Mouse (Mus musculus): ENCODE data around the gene Aamp. TPM values are rescaled to one million over a fixed set of nuclear protein-coding genes. Genes with fewer than 3 reads are reported as not detected.
A peak's percentile ranks its signal among the peaks of the same experiment; 100 is the strongest.
"Not testable (repeated sequence)": the region's sequence is repeated elsewhere in the genome, so short reads cannot be mapped to it uniquely, and the experiment has no call there.

Gene Aamp
- polyA plus RNA-seq (2016; fragmentation: Nextera tagmentation; extraction: Ambion mirVana) = 119 and 120 TPM in 2 replicates

DNA sequence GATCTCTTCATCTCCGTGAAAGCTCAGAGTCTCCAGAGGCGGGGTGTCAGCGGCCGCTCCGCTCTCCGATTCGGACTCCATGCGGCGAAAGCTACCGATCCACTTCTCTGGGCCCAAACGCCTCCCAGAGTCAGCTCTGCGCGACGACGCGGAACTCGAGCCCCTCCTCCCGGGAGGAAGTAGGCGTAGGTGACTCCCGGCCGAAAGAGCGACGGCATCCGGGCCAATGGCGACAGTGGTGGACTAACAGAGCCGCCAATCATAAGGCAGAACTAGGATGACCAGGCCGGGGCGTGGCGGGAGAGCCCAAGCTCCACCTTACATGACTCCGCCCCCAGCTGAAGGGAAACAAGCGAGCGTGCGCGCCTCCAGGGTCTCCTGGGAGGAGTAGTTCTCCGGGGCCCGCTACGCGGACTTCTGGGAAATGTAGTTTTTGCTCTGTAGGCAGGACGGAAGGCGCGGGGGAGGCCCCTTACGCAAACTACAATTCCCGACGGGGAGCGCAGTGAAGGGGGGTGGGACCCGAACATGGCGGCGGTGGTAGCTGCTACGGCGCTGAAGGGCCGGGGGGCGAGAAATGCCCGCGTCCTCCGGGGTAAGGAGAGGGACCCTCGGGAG is at the start of gene Aamp, which contains the start of gene Pnkd:
Gene Aamp (minus strand): TSS at position 196 of the 618 bp plus-strand sequence.
Gene Pnkd (plus strand): TSS at position 388 of the 618 bp plus-strand sequence.
- peak; percentile 94 for ATAC-seq
- WGBS (ENCODE audit: insufficient replicate concordance) = under 1% methylated on average over 56 of the region's 56 CpGs
- Histone ChIP-seq H3K4me2 (peak within 1 kb of the TSS; percentile 95), H3K27me3 (replicated peaks) (no peaks in the 10 kb centered on the region), H3K36me3 (peaks cover 57% of the 10 kb centered on the region), H3K9ac (peak within 1 kb of the TSS; percentile 78), H3K27ac (peak within 1 kb of the TSS; percentile 80), H3K9me3 (replicated peaks) (no peaks in the 10 kb centered on the region), H3K4me1 (peaks cover 60% of the 10 kb centered on the region), H3K4me3 (peak within 1 kb of the TSS; percentile 70)

GRCm38 (mm10) chr1:74332930-74333329 is 48.4 kb upstream of the Aamp start:
- Histone ChIP-seq H3K4me3 (peak overlapping the region; percentile 60), H3K36me3 (no peaks in the 10 kb centered on the region), H3K4me2 (peak overlapping the region; percentile 93), H3K9ac (peak overlapping the region; percentile 68), H3K27ac (no peak overlapping the region), H3K9me3 (replicated peaks) (0 out of 2 replicates have a peak, but pooled peaks cover 3% of the 10 kb centered on the region), H3K27me3 (replicated peaks) (peaks cover 13% of the 10 kb centered on the region), H3K4me1 (peaks cover 39% of the 10 kb centered on the region)
- WGBS (ENCODE audit: insufficient replicate concordance) = 12% methylated on average over 9 of the region's 9 CpGs
- ATAC-seq = no peak

DNA sequence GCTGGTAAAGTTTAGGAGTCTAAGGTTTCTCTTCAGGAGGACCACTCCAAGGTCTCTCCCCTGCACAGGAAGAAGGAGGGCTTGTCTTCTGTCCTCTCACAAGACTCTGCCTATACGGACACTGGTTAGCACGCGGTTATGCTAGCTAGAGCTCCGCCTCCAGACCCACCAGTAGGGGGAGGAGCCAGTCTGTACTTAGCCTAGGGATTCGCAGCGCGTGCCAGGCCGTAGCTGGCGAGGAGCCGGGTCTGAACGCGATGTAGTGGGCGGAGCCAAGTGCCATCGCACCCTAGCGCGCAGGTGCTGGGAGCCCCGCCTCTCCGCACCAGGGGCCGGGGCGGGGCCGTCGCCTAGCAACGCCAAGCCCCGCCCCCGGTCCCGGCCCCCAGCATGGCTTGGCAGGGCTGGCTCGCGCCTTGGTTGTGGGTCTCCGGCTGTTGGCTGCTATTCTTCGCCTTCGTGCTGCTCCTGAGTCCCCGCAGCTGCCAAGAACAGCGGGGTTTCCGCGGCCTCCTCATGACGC is 47.8 kb upstream of the Aamp start:
- Histone ChIP-seq H3K4me3 (peak overlapping the region; percentile 60), H3K27ac (peak overlapping the region; percentile 58; the same call in 1 of the 2 replicates), H3K4me1 (peaks cover 39% of the 10 kb centered on the region), H3K9me3 (replicated peaks) (0 out of 2 replicates have a peak, but pooled peaks cover 3% of the 10 kb centered on the region), H3K36me3 (no peaks in the 10 kb centered on the region), H3K9ac (peak overlapping the region; percentile 68), H3K4me2 (peak overlapping the region; percentile 93), H3K27me3 (replicated peaks) (peaks cover 13% of the 10 kb centered on the region)
- under 1% methylated on average over 36 of the region's 36 CpGs for WGBS (ENCODE audit: insufficient replicate concordance)
- ATAC-seq = peak; percentile 95

DNA sequence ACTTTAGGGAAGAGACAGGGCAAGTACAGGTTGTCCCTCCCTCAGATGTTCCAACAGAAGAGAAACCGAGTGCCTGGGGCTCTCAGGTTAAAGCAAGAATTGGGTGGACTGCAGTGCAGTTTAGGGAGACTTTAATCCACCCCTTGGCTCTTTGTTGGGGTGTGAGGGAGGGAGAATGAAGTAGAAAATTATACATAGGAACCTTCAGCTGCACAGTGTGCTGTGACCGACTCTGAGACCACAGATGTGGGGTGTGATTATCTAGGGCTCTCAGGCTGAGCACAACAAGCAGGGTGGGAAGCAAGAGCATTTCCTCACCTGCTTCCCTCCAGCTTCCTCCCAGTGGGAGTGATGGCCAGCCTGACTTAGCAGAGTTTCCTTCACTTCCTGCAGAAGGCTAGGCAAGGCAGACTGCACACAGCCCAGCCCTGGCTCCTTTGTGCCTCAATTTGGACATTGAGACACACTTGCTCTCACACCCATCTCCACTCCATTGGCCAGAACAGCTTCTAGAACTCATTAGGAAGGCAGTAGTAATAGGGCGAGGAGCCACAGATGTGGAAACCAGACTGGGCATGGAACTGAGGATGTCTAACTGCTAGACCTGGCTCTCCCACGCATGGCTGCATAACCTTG is 46.6 kb upstream of the Aamp start:
- peak overlapping the region; percentile 93; the same call in 1 of the 2 replicates for H3K4me2 ChIP-seq
- peaks cover 13% of the 10 kb centered on the region for H3K27me3 ChIP-seq (replicated peaks)
- no peak overlapping the region for H3K9ac ChIP-seq
- 0 out of 2 replicates have a peak, but pooled peaks cover 3% of the 10 kb centered on the region for H3K9me3 ChIP-seq (replicated peaks)
- ATAC-seq = no peak
- H3K4me1 ChIP-seq = peaks cover 39% of the 10 kb centered on the region
- H3K36me3 ChIP-seq = no peaks in the 10 kb centered on the region
- WGBS (ENCODE audit: insufficient replicate concordance) = 22% methylated on average over 4 of the region's 4 CpGs
- peak overlapping the region; percentile 58 for H3K27ac ChIP-seq
- no peak overlapping the region for H3K4me3 ChIP-seq

GRCm38 (mm10) chr1:74329899-74330431 is 45.4 kb upstream of the Aamp start:
- ATAC-seq = no peak
- no peak overlapping the region for H3K4me2 ChIP-seq
- no peak overlapping the region for H3K9ac ChIP-seq
- 0 out of 2 replicates have a peak, but pooled peaks cover 3% of the 10 kb centered on the region for H3K9me3 ChIP-seq (replicated peaks)
- no peak overlapping the region for H3K4me3 ChIP-seq
- H3K27me3 ChIP-seq (replicated peaks) = peaks cover 13% of the 10 kb centered on the region
- H3K36me3 ChIP-seq = no peaks in the 10 kb centered on the region
- H3K4me1 ChIP-seq = peaks cover 39% of the 10 kb centered on the region
- WGBS (ENCODE audit: insufficient replicate concordance) = 79% methylated on average over 7 of the region's 7 CpGs
- H3K27ac ChIP-seq = no peak overlapping the region

GRCm38 (mm10) chr1:74326916-74327315 is 42.4 kb upstream of the Aamp start:
- not testable (repeated sequence) for H3K27ac ChIP-seq; H3K4me2 ChIP-seq; H3K4me3 ChIP-seq; H3K27me3 ChIP-seq (replicated peaks); H3K9ac ChIP-seq; H3K36me3 ChIP-seq; ATAC-seq; H3K9me3 ChIP-seq (replicated peaks)
- WGBS (ENCODE audit: insufficient replicate concordance) = 45% methylated on average over 2 of the region's 2 CpGs
- peaks cover 23% of the 10 kb centered on the region for H3K4me1 ChIP-seq

DNA sequence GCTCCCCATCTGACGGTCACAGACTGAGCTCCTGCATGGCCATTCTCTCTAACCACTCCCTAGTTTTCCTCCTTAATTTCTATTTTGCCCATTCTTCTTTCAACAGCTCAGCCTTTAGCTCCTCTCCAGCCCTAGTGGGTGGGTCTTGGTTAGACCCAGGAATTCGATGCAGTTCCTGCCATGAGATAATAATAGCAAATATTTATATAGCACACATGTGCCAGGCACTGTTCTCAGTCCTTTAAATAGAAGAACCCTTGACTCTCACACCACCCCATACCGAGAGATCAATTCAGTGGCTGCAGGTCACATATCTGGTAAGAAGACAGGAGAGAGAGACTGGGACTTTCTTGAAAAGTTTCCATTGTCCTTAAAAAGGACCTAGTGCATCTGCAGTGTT is 36.9 kb upstream of the Aamp start:
- WGBS (ENCODE audit: insufficient replicate concordance) = 62% methylated on average over 3 of the region's 3 CpGs
- Histone ChIP-seq H3K4me3 (no peak overlapping the region), H3K9ac (no peak overlapping the region), H3K27me3 (replicated peaks) (no peaks in the 10 kb centered on the region), H3K27ac (no peak overlapping the region), H3K9me3 (replicated peaks) (no peaks in the 10 kb centered on the region), H3K4me1 (no peaks in the 10 kb centered on the region), H3K4me2 (no peak overlapping the region), H3K36me3 (no peaks in the 10 kb centered on the region)
- no peak for ATAC-seq

DNA sequence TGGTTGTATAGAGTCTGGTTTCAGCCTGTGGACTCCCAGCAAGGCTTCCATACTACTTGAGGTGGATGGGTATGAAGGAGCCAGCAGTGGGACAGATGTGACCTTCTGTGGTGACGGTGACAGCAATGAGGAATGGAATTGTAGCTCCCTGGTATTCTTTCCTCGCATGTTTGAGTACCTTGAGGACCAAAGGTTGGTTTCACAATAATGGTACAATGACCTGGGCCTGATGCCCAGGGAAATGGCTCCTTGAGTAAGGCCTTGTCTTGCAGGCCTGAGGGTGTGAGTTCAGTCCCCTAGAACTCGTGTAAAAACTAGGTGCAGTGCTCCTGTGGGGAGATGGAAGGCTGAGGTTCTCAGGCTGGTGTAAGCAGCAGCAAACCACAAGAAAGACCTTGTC is 34.2 kb upstream of the Aamp start:
- WGBS (ENCODE audit: insufficient replicate concordance) = 78% methylated on average over 3 of the region's 3 CpGs
- no peak for ATAC-seq
- no peaks in the 10 kb centered on the region for H3K4me1 ChIP-seq
- H3K4me3 ChIP-seq = no peak overlapping the region
- H3K27me3 ChIP-seq (replicated peaks) = no peaks in the 10 kb centered on the region
- H3K27ac ChIP-seq = no peak overlapping the region
- H3K36me3 ChIP-seq = no peaks in the 10 kb centered on the region
- H3K9ac ChIP-seq = no peak overlapping the region
- no peaks in the 10 kb centered on the region for H3K9me3 ChIP-seq (replicated peaks)
- H3K4me2 ChIP-seq = no peak overlapping the region

- Histone ChIP-seq H3K4me3 (no peak overlapping the region), H3K9ac (no peak overlapping the region), H3K27ac (no peak overlapping the region), H3K27me3 (replicated peaks) (no peaks in the 10 kb centered on the region), H3K4me2 (no peak overlapping the region), H3K9me3 (replicated peaks) (no peaks in the 10 kb centered on the region), H3K4me1 (no peaks in the 10 kb centered on the region), H3K36me3 (no peaks in the 10 kb centered on the region)
- 65% methylated on average over 4 of the region's 4 CpGs for WGBS (ENCODE audit: insufficient replicate concordance)
- no peak for ATAC-seq
Observed at GRCm38 (mm10) chr1:74316114-74316827, 31.7 kb upstream of the Aamp start.

DNA sequence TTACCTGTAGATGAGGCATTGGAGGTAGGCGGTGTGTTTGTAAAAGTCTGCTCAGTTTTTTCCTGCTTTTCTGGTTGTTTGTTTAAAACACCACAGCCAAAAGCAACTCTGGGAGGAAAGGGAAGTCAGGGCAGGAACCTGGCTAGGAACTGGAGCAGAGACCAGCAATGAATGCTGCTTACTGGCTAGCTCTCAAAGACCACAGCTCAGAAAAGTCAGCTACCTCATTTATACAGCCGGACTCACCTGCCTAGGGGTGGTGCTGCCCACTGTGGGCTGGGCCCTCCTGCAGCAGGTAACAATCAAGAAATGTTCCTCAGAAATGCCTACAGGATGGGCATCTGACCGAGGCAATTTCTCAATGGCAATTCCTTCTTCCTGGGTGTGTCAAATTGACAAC is 30.3 kb upstream of the Aamp start:
- H3K4me2 ChIP-seq = no peak overlapping the region
- H3K36me3 ChIP-seq = no peaks in the 10 kb centered on the region

GRCm38 (mm10) chr1:74313049-74313692 is 28.6 kb upstream of the Aamp start:
- peak; percentile 38; the same call in 1 of the 2 replicates for ATAC-seq
- H3K4me1 ChIP-seq = peaks cover 11% of the 10 kb centered on the region
- H3K9me3 ChIP-seq (replicated peaks) = no peaks in the 10 kb centered on the region
- no peak overlapping the region for H3K9ac ChIP-seq
- no peak overlapping the region for H3K27ac ChIP-seq
- no peak overlapping the region for H3K4me2 ChIP-seq
- H3K36me3 ChIP-seq = no peaks in the 10 kb centered on the region
- no peak overlapping the region for H3K4me3 ChIP-seq
- no peaks in the 10 kb centered on the region for H3K27me3 ChIP-seq (replicated peaks)
- 1% methylated on average over 3 of the region's 3 CpGs for WGBS (ENCODE audit: insufficient replicate concordance)

More for the DNA sequence above, 30.3 kb upstream of the Aamp start:
- Histone ChIP-seq H3K9me3 (replicated peaks) (no peaks in the 10 kb centered on the region), H3K27ac (no peak overlapping the region), H3K4me3 (no peak overlapping the region), H3K27me3 (replicated peaks) (no peaks in the 10 kb centered on the region), H3K9ac (no peak overlapping the region), H3K4me1 (peaks cover 3% of the 10 kb centered on the region)
- WGBS (ENCODE audit: insufficient replicate concordance) = 61% methylated on average over 3 of the region's 3 CpGs
- ATAC-seq = no peak

All from liver, embryonic 12.5 days (tissue).